Comparison of ENCODE assay signal across 9 mouse cellular contexts in the genomic region with DNA sequence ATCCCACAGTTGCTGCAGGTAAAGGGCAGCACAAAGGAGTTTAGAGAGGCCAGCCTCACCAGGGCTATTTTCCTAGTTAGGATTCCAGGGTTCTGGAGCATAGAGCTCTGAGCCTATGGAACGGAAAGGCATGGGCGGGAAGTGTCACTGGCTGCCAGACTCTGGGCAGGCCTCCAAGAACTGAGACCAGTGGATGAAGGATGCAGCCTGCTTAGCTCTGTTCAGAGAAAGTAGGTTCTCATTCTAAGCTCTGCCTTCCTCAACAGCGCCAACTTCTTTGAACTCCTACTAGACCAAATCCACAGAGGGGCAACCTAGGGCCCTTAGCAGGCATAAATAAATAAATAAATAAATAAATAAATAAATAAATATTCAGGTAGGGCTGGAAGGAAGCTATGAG.
DNase-seq lines count a peak whose midpoint lies in the region.
"Had no signal": no experiment of that assay in that cellular context is flagged by ENCODE, and none has a peak within 500 bp of the region (broad histone marks: within the 10 kb centered on the region; RNA-seq: fewer than 3 reads in every experiment).

No protein-coding gene starts in this region.

- peak; percentile 85 to 91 for DNase-seq in cerebellum, postnatal 10 days
- DNase-seq in cerebellum, adult 9-11 months = no peak
- peak; percentile 28 to 46 for DNase-seq in kidney, postnatal 25 days
- no peak for DNase-seq in kidney, adult 11 months
- peak; percentile 51 to 56 for DNase-seq in frontal cortex, postnatal 36 days (ENCODE audit: low spot score in 2 of 2)
- DNase-seq in right cerebral cortex, adult 2 months (ENCODE audit: low spot score in 2 of 2) = peak; percentile 17 to 50
- DNase-seq in thymus, postnatal 4 days = no peak
- no peak for DNase-seq in ovary, postnatal 10 days (ENCODE audit: low spot score)
- DNase-seq: thymus, postnatal 14 days had no signal

Comparison
In these comparisons a context has a peak if more than half of its experiments do, and no peak if none do; other contexts are left out.
1. DNase-seq: peak in cerebellum, postnatal 10 days (2 of 2), kidney, postnatal 25 days (2 of 2), frontal cortex, postnatal 36 days (2 of 2) and right cerebral cortex, adult 2 months (2 of 2); none in cerebellum, adult 9-11 months (single experiment), kidney, adult 11 months (single experiment), thymus, postnatal 4 days (single experiment) and ovary, postnatal 10 days (single experiment).